Mouse (Mus musculus): ENCODE measurements around the gene Unc93a2. TPM values are rescaled to one million over a fixed set of nuclear protein-coding genes. Genes with fewer than 3 reads are reported as not detected.
"Not testable (repeated sequence)": the region's sequence is repeated elsewhere in the genome, so short reads cannot be mapped to it uniquely, and the experiment has no call there.

Gene Unc93a2
- total RNA-seq, 2 experiments from 2014 or later, result 0.23 to 4.0 TPM

DNA sequence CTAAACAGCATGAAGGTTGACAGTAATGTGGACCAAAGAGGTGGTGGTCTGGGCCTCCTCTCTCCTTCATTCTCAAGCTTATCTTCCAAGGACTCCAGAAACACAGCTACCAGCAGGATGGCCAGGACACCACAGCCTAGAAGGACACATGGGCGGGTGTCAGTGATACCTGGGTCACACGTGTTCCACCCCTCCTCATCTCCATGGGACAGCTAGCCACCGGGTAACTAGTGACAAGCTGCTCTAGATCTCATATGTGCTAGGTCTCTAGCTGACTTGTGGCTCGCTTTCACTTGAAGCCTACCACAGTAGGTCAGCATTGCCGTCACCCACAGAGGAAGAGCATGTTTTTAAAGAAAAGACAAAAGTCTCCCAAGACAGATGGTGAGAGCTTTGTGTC lies 13.4 kb downstream of the Unc93a2 start, which contains the start of gene Gm49630:
Gene Gm49630, minus strand, starts transcription at position 101 of the 400 bp plus-strand sequence.
- not testable (repeated sequence) for DNase-seq

DNA sequence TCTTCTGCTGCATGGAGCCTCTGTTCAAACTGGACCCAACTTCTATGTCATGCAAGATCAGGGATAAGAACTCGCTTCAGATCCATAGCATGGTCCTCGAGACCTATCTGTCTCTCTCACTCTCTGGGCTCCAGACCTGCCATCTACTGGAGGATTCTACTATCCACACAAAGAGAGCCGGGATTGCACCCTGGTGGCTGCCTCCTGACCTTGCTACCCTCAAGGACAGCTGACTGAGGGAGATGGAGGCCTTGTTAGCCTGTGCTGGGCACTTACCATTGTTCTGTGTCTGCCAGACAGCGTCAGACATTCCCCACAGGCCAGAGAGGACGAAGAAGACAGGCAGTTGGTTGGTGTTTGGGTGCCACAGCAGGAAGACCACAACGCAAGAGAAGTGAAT lies 15.9 kb downstream of the Unc93a2 start:
- peak; percentile 22 to 50 for DNase-seq

DNA sequence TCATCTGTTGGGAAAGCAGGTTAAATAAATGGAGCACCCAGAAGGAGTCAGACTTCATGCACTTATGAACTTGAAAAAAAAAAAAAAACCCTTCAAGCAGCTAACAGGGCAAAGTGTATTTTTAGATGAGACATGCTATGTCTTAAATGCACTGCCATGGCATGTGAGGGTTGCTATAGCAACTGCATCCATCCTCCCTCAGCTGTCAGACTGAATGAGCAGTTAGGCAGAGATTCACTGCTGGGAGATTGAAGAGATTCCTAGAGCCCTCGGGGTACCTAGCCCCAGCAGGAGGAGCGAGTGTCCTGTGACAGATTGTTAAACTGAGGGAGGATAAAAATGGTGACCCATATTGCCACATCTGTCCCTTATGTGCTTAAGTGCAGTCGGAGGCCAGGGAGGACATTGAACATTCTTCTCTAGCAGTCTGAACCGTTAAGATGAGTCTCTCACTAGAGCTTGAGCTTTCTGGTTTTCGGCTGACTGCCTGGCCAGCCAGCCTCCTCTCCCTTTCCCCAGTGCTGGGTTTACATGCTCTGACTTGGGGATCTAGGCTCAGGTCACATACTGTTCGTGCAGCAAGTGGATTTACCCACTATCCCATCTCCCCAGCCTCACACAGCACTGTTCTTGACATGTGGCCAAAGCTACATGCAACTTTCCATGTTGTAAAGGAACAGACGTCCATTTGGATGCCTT lies 18.4 kb downstream of the Unc93a2 start:
- not testable (repeated sequence) for DNase-seq

DNA sequence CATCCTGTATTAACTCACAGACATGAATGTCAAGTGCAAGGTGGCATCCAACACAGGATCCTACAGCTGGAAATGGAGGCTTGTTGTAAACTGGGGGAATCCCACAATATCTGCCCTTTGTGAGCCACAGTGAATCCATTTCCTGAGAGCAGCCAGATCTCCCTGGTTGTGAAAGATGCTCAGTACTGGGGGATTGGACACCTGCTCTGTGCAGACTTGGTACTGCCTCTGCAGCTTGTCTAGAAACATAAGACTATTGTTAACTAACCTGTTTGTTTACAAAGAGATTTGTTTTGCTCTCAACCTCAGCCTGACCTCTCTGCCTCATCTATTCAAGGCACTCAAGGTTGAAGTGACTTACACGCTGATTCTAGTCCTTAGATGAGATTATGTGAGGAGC lies 19.0 kb downstream of the Unc93a2 start:
- not testable (repeated sequence) for DNase-seq

DNA sequence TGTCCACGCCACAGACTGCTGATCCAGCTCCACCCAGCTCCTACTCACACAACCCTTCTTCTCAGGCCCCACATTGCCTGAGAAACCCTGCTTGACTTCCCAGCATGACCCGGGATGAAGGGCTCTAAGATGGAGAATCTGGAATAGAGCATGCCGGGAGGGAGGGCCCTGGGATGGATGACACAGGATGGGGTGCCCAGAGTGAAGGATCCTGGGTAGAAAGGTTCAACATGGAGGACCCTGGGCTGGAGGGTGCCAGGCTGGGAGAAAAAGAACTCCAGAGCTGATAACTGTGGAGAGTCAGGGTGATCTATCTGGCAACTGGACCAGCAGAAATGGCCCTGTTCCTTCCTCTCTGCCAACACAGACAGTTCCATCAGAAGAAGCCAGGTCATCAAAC lies 19.6 kb downstream of the Unc93a2 start:
- not testable (repeated sequence) for DNase-seq

DNA sequence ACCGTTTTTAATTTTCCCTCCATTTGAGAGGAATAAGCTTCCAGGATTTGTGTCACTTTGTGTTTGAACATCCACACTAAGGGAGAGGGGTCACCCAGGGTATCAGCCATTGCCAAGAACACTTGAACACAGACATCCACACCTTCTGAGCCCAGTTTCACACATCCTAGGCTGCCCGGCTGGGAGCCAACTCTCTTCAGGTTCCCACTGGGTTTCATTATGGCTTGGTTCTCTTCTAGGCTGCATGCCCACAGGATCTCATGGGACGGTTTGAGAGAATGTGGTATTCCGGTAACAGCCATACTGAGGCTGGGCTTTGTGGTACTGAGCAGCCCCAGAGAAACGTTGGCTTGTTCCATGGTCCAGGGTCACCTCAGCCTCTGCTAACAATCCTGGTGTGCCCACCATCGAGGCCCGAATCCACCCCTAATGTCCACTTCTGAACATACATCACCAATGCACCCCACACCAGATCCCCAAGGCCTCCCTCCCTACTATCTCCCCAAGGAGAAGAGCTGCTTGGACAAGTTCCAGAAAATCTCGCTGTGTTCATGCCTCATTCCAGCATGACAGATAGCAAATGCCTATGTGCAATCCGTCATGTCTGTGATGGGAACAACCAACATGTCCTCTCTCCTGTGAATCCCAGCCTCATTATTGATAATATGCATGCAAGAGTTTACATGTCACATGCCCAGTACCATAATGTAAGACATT lies 24.4 kb downstream of the Unc93a2 start:
- DNase-seq, result peak; percentile 40 to 62

DNA sequence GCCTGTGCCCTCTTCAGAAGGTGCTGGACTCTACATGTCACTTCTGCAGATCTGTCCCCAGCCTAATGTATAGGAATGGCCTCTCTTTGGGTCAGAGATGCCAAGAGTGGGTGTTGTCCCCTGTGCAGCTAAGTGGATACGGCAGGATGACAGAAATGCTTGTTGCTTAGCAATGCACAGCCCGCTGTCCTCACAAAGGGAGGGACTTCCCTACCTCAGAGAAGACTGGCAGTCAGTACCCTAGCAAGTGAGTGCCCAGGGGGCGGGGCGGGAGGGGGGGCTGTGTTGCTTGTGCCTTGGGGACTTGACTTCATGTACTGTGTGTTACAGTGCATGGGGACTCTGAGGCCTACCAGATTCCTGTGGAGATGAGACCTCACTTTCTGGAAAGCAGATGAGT lies 25.5 kb downstream of the Unc93a2 start:
- DNase-seq, result not testable (repeated sequence)

DNA sequence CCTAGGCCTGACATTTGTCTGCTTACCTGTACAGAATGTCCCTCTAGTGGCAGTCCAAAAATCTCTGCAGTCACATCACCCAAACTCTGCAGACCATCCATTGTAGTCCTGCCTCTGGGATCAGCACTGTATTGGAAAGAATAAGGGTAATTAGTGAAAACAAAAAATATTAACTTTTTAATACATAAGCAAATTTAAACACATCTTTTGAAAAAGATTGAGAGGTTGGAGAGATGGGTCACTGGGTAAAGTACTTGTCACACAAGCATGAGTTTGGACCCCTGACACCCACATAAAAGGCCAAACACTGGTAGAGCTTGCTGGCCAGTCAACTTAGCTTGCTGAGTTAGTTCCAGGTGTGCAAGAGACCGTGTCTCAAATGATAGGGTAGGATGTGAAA lies 32.7 kb downstream of the Unc93a2 start, which contains the start of gene Ttll2:
Gene Ttll2, minus strand, starts transcription at position 101 of the 400 bp plus-strand sequence.
- DNase-seq, result not testable (repeated sequence)

DNA sequence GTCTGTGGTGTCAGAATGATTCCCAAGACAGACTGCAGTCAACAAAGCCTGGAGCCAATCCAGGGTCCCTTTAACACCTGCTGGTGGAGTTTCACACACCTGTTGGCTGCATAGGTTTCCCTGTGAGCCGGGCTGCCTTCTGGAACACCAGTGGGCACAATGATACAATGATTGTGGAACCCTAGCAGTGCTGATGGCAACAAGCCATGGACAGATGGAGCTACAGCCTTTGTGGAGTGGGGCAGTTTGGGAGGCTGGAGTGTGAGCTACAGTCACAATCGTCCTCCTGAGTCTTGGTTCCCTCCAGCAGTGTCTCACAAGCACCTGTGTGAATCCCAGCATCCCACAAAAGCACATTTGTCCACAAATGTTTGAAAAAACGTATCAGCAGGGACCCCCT lies 36.5 kb downstream of the Unc93a2 start:
- DNase-seq, result not testable (repeated sequence)

DNA sequence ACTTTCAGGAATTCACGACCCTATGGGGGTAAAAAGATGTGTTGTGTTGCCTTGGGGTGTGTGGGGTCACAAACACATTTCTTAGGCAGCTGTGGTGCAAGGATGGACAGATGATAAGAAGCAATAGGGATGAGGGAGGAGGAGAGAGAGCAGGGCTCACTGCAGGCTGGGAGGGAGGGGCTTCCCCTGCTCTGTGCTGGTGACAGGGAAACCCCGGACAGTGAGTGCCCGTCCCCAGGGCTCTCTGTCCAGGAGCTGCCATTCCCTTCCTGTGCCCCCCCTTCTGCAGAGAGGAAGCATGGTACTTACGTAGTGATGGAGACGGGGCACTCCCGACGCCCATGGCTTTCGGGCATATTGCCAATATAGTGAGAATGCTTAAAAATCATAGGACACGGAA lies 47.9 kb downstream of the Unc93a2 start:
- DNase-seq, result not testable (repeated sequence)

DNA sequence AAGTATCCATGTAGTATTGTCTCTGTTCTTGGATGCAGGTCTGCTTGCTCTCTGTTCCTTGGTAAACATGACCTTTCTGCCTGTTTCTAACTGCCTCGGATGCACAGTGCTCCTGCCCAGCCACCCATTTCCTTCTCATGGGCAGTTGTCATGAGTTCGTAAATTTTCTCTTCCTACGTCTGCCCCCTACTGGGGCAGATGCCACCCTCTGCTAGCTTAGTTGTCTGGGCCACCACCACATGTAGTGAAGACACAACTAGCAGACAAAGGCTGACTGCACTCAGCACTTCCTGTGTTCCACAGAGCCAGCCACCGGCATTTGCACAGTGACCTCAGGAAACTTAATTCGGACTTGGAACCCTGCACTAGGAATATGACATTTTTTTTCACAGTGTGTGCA lies 52.5 kb downstream of the Unc93a2 start:
- not testable (repeated sequence) for DNase-seq

DNA sequence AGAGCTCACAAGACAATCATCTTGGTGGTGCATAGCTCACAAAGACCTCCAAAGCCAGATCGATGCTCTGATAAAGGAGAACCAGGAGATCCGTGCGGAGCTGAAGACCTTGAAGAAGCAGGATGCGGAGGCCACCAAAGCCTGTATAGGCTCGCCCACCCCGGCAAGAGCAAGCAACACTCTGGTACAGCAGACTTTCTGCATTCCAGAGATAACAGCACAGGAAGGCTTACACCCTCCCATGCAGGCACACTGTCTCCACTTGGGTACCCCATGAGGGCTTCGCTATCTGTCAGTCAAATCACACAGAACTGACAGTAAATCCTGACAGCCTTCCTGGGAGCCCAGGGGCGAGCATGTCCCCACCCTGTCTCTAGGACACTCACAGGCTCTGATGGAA lies 58.8 kb downstream of the Unc93a2 start:
- DNase-seq, result not testable (repeated sequence)

DNA sequence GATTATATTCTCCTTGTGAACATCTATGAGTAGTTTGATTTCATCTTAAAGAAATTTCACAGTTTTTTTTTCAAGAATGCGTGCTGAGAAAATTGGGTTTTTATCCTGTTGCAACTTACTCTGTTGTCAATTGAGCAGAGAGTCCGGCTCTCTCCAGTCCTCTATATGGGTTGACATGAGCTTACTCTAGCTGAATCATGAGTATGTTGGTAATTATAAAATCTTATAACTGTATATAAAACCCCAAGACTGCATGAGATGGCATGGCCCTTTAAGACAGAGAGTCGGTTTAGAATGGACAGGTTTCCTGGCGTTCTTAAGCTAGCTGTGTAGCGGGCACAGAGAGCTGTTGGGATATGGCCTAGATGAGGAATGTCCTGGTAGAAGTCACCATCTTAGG lies 60.9 kb downstream of the Unc93a2 start, which contains the start of gene Tcp10a:
Gene Tcp10a, plus strand, starts transcription at position 301 of the 400 bp plus-strand sequence.
- DNase-seq, result not testable (repeated sequence)

DNA sequence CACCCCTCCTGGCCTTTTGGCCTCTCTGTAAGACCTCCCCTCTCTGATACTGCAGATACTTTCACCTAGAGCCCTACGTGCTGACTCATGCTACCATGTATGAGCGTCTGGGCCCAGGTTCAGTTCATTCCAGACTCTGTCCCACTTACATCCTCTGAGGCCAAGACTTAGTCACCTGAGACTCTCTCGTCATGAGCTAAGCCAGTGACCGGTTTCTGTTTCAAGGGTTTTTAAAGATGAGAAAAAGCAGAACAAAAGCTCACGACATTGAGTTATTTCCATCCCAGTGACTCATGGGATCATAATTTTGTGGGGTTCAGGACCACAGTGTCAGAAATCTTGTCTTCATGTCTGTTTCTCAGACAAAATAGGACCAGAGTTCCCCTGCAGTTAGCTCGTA lies 65.5 kb downstream of the Unc93a2 start:
- not testable (repeated sequence) for DNase-seq

DNA sequence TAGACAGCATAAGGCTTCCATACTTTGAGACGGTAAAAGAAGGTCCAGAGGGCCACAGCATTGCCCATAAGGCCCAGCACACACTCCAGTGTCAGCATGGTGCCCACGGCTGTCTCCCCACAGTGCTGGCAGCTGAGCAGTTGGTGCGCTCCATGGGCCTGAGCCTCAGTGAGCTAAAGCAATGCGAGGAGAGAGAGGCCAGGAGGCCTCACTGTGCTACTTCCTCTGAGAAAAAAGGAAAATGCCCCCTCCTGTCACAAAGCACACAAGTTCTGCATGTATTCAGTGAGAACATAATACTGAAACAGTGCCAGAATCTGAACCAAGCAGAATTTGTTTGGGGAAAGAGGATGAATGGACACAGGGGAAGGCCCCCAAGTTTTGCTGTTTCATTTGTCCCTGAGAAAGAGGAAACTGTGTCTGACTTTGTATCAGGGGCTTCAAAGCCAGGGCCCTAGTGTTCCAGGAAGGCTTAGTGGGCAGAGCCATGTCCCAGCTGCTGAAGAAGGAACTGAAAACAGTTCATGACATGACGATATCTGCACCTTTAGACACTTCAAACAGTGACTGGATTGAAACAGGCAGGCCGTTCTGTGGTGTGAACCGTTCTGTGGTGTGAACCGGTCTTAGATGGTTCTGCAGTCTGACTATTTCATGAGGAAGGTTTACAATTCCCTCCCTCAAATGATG lies 69.4 kb downstream of the Unc93a2 start:
- DNase-seq, result not testable (repeated sequence)

Other genes with a start within 250 kb of the Unc93a2 start
- gene Rps6ka2, start 215.3 kb downstream of the Unc93a2 start, total RNA-seq (2021), result 10 to 100 TPM; 10.3 to 17.6 TPM
- under 1 TPM in 1 of 2 experiments, not detected in 1; 0.13 TPM for gene Tcp10a, start 60.8 kb downstream of the Unc93a2 start, total RNA-seq (2021)
- under 1 TPM in 1 of 2 experiments, not detected in 1; 0.20 TPM for gene Ttll2, start 32.8 kb downstream of the Unc93a2 start, total RNA-seq (2021)
- gene Gm49630, start 13.5 kb downstream of the Unc93a2 start, total RNA-seq (2021), result not detected